Mouse (Mus musculus) MEL (cell line): ENCODE measurements around the gene Rad9b. TPM values are rescaled to one million over a fixed set of nuclear protein-coding genes. Genes with fewer than 3 reads are reported as not detected.
A peak's percentile ranks its signal among the peaks of the same experiment; 100 is the strongest.

ENCODE experiments used
- DNase-seq: peaks from one replicate; pipeline ENCODE4 v3.0.0; 2011; ENCODE audit warnings: low read depth, low spot score
- H3K27ac ChIP-seq: 2 replicates; pipeline ENCODE4 v1.5.1; 2012; ENCODE audit warnings: low read depth, mild to moderate bottlenecking, control low read depth, low read length, moderate library complexity; ENCODE audit not compliant: control insufficient read depth
- H3K27me3 ChIP-seq, 2 experiments: fragments of 150-350 bp in 1 of 2; sonication (generic) in 1 of 2; 2 replicates each; pipeline ENCODE4 v1.6.1; 2012; ENCODE audit warnings: low read length in 2 of 2, mild to moderate bottlenecking in 2 of 2, improper control_type of control experiment in 1 of 2, moderate library complexity in 1 of 2; ENCODE audit not compliant: insufficient read depth in 2 of 2, control insufficient read depth in 1 of 2
- H3K36me3 ChIP-seq, 2 experiments: 2 replicates each; pipeline ENCODE4 v1.6.1; 2012 to 2014; ENCODE audit warnings: low read length in 2 of 2, improper control_type of control experiment in 1 of 2, inconsistent platforms in 1 of 2, mild to moderate bottlenecking in 1 of 2; ENCODE audit not compliant: insufficient read depth in 2 of 2, control insufficient read depth in 1 of 2
- H3K4me1 ChIP-seq, 2 experiments: fragments of 150-350 bp in 1 of 2; sonication (generic) in 1 of 2; 2 replicates each; pipeline ENCODE4 v1.6.1; 2012; ENCODE audit warnings: low read length in 2 of 2, improper control_type of control experiment in 1 of 2, mild to moderate bottlenecking in 1 of 2; ENCODE audit not compliant: insufficient read depth in 2 of 2, control insufficient read depth in 1 of 2
- H3K4me3 ChIP-seq, 2 experiments: fragments of 150-350 bp in 1 of 2; sonication (generic) in 1 of 2; 2 replicates each; pipeline ENCODE4 v1.5.1; 2012; ENCODE audit warnings: low read depth in 2 of 2, low read length in 2 of 2, mild to moderate bottlenecking in 2 of 2, moderate library complexity in 2 of 2, control low read depth in 1 of 2, improper control_type of control experiment in 1 of 2; ENCODE audit not compliant: control insufficient read depth in 1 of 2, insufficient read depth in 1 of 2
- H3K79me2 ChIP-seq: 2 replicates; pipeline ENCODE4 v1.6.1; 2012; ENCODE audit warnings: mild to moderate bottlenecking, low read length, moderate library complexity; ENCODE audit not compliant: control insufficient read depth, poor library complexity, insufficient read depth
- H3K9ac ChIP-seq: 2 replicates; pipeline ENCODE4 v1.6.1; 2012; ENCODE audit warnings: low read depth, mild to moderate bottlenecking, control low read depth, low read length, moderate library complexity; ENCODE audit not compliant: control insufficient read depth, poor library complexity, severe bottlenecking
- H3K9me3 ChIP-seq: fragments of 150-350 bp; sonication (generic); replicated peaks from 2 replicates; pipeline ENCODE4 v1.6.1; 2012; ENCODE audit warnings: mild to moderate bottlenecking, low read length, improper control_type of control experiment, moderate library complexity; ENCODE audit not compliant: insufficient read depth
- CHD2 ChIP-seq: IDR thresholded peaks from 2 replicates; pipeline ENCODE4 v1.6.1; 2011; ENCODE audit warnings: low read length, improper control_type of control experiment
- E2F4 ChIP-seq: IDR thresholded peaks from 2 replicates; pipeline ENCODE4 v1.6.1; 2011; ENCODE audit warnings: low read depth, low read length, improper control_type of control experiment, borderline replicate concordance
- ELF1 ChIP-seq: IDR thresholded peaks from 2 replicates; pipeline ENCODE4 v1.6.1; 2014; ENCODE audit warnings: low read depth, mild to moderate bottlenecking, inconsistent platforms, low read length, improper control_type of control experiment, moderate library complexity
- EP300 ChIP-seq, 2 experiments: IDR thresholded peaks; 2 replicates each; pipeline ENCODE4 v1.6.1; 2011; ENCODE audit warnings: improper control_type of control experiment in 2 of 2, low read length in 2 of 2, low read depth in 1 of 2, mild to moderate bottlenecking in 1 of 2
- GABPA ChIP-seq: IDR thresholded peaks from 2 replicates; pipeline ENCODE4 v1.6.1; 2012; ENCODE audit warnings: low read depth, mild to moderate bottlenecking, inconsistent platforms, low read length, improper control_type of control experiment, moderate library complexity
- HCFC1 ChIP-seq: IDR thresholded peaks from 2 replicates; pipeline ENCODE4 v1.6.1; 2012; ENCODE audit warnings: low read depth, mild to moderate bottlenecking, inconsistent platforms, low read length, improper control_type of control experiment, moderate library complexity
- JUND ChIP-seq: IDR thresholded peaks from 2 replicates; pipeline ENCODE4 v1.6.1; 2011; ENCODE audit warnings: low read depth, mild to moderate bottlenecking, improper control_type of control experiment, low read length
- KAT2A ChIP-seq: conservative IDR thresholded peaks from 2 replicates; pipeline ENCODE4 v1.6.1; 2012; ENCODE audit warnings: low read depth, low read length, improper control_type of control experiment, inconsistent platforms
- MAZ ChIP-seq: IDR thresholded peaks from 2 replicates; pipeline ENCODE4 v1.6.1; 2012; ENCODE audit warnings: low read depth, mild to moderate bottlenecking, inconsistent platforms, low read length, improper control_type of control experiment
- MEF2A ChIP-seq: IDR thresholded peaks from 2 replicates; pipeline ENCODE4 v1.6.1; 2014; ENCODE audit warnings: low read depth, mild to moderate bottlenecking, inconsistent platforms, low read length, improper control_type of control experiment; ENCODE audit not compliant: poor library complexity, insufficient replicate concordance, severe bottlenecking; ENCODE audit errors: extremely low read depth
- MXI1 ChIP-seq: IDR thresholded peaks from 2 replicates; pipeline ENCODE4 v1.6.1; 2011; ENCODE audit warnings: mild to moderate bottlenecking, low read depth, low read length, improper control_type of control experiment
- MYC ChIP-seq: IDR thresholded peaks from 2 replicates; pipeline ENCODE4 v1.6.1; 2011; ENCODE audit warnings: low read depth, mild to moderate bottlenecking, low read length, improper control_type of control experiment, moderate library complexity
- NRF1 ChIP-seq: IDR thresholded peaks from 2 replicates; pipeline ENCODE4 v1.6.1; 2014; ENCODE audit warnings: low read depth, mild to moderate bottlenecking, inconsistent platforms, low read length, improper control_type of control experiment, moderate library complexity; ENCODE audit not compliant: poor library complexity, insufficient read depth, severe bottlenecking
- POLR2A ChIP-seq, 2 experiments: IDR thresholded peaks; 2 replicates each; pipeline ENCODE4 v1.6.1; 2011 to 2012; ENCODE audit warnings: low read length in 2 of 2, mild to moderate bottlenecking in 2 of 2, control low read depth in 1 of 2, improper control_type of control experiment in 1 of 2, low read depth in 1 of 2, moderate library complexity in 1 of 2; ENCODE audit not compliant: control insufficient read depth in 1 of 2, insufficient read depth in 1 of 2, poor library complexity in 1 of 2
- POLR2AphosphoS2 ChIP-seq: IDR thresholded peaks from 2 replicates; pipeline ENCODE4 v1.6.1; 2011; ENCODE audit warnings: low read length, improper control_type of control experiment
- POLR2AphosphoS5 ChIP-seq: IDR thresholded peaks from 2 replicates; pipeline ENCODE4 v1.6.1; 2012; ENCODE audit warnings: low read depth, borderline replicate concordance, mild to moderate bottlenecking, inconsistent platforms, low read length, moderate library complexity, mixed read lengths
- RAD21 ChIP-seq: IDR thresholded peaks from 2 replicates; pipeline ENCODE4 v1.6.1; 2011; ENCODE audit warnings: mild to moderate bottlenecking, low read depth, low read length, improper control_type of control experiment
- RCOR1 ChIP-seq: IDR thresholded peaks from 2 replicates; pipeline ENCODE4 v1.6.1; 2012; ENCODE audit warnings: low read depth, mild to moderate bottlenecking, inconsistent platforms, low read length, improper control_type of control experiment
- SIN3A ChIP-seq: IDR thresholded peaks from 2 replicates; pipeline ENCODE4 v1.6.1; 2012; ENCODE audit warnings: low read length, improper control_type of control experiment, inconsistent platforms
- TBP ChIP-seq: IDR thresholded peaks from 2 replicates; pipeline ENCODE4 v1.8.0; 2011; ENCODE audit warnings: low read depth, low read length, improper control_type of control experiment
- UBTF ChIP-seq: IDR thresholded peaks from 2 replicates; pipeline ENCODE4 v1.6.1; 2012; ENCODE audit warnings: low read depth, mild to moderate bottlenecking, inconsistent platforms, low read length, improper control_type of control experiment, moderate library complexity, borderline replicate concordance; ENCODE audit not compliant: insufficient read depth
- ZC3H11A ChIP-seq: IDR thresholded peaks from 2 replicates; pipeline ENCODE4 v1.6.1; 2012; ENCODE audit warnings: low read depth, mild to moderate bottlenecking, inconsistent platforms, low read length, improper control_type of control experiment
- ZKSCAN1 ChIP-seq: IDR thresholded peaks from 2 replicates; pipeline ENCODE4 v1.6.1; 2012; ENCODE audit warnings: low read depth, mild to moderate bottlenecking, inconsistent platforms, low read length, improper control_type of control experiment, moderate library complexity
- ZMIZ1 ChIP-seq: IDR thresholded peaks from 2 replicates; pipeline ENCODE4 v1.6.1; 2012; ENCODE audit warnings: low read depth, mild to moderate bottlenecking, inconsistent platforms, low read length, improper control_type of control experiment, moderate library complexity
- ZNF384 ChIP-seq: IDR thresholded peaks from 2 replicates; pipeline ENCODE4 v1.6.1; 2012; ENCODE audit warnings: low read depth, mild to moderate bottlenecking, inconsistent platforms, low read length, improper control_type of control experiment
- polyA plus RNA-seq, 2 experiments: library from polyadenylated mRNA; stranded (reverse) in 1 of 2; unstranded in 1 of 2; fragments of >175 nt in 1 of 2; fragments of >200 nt in 1 of 2; gene quantifications; 2 replicates each; pipeline versions ENCODE4 v1.2.1 to v1.2.4; 2012; ENCODE audit warnings: low replicate concordance in 2 of 2, low read depth in 1 of 2; ENCODE audit not compliant: insufficient read length in 2 of 2, insufficient read depth in 1 of 2, missing spikeins in 1 of 2
- total RNA-seq: library from RNA; depleted of rRNA; stranded (reverse); fragments of 300-350 nt; gene quantifications from 2 replicates; pipeline ENCODE4 v1.2.3, GENCODE M21; 2012

The Rad9b gene
- total and polyA plus RNA-seq, 3 experiments, result 9.1 to 11.1 TPM; not detected in 1

GRCm38 (mm10) chr5:122284183-122285028 is 69.6 kb downstream of the Rad9b start, which contains the start of gene Pptc7 (continued):
- TF ChIP-seq NRF1 (peak; percentile 77), ZMIZ1 (0 out of 2 replicates have a peak, but pooled peaks have one; percentile 63), ELF1 (peak; percentile 40; the same call in 1 of the 2 replicates), ZNF384 (no peak; the same call in 1 of the 2 replicates), POLR2AphosphoS2 (0 out of 2 replicates have a peak, but pooled peaks have one; percentile 36), MYC (no peak; the same call in 1 of the 2 replicates), MEF2A (no peak)

DNA sequence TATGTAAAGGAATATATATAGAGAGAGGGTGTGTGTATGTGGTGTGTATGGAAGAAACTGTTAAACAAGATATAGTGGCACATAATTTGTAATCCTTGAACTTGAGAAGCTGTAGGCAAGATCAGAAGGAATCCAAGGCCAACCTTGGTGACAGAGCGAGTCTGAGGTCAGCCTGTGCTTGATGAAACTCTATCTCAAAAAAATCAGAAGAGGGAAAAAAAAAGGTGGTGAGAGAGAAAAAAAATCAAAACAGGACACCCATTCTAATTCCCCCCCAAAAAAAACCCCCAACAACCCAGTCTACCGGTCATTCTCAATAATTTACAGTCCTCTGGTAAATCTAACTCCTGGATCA is 70.2 kb downstream of the Rad9b start:
- Histone ChIP-seq H3K4me3 (peak overlapping the region; percentile 42 to 59), H3K9ac (peak overlapping the region; percentile 17; the same call in 1 of the 2 replicates)

GRCm38 (mm10) chr5:122280827-122281462 is 73.1 kb downstream of the Rad9b start:
- Histone ChIP-seq H3K9ac (no peak overlapping the region), H3K79me2 (peaks cover 17% of the 10 kb centered on the region), H3K27me3 (no peaks in the 10 kb centered on the region), H3K4me3 (no peak overlapping the region), H3K4me1 (peaks cover 16 to 35% of the 10 kb centered on the region in 2 experiments), H3K27ac (no peak overlapping the region), H3K9me3 (no peaks in the 10 kb centered on the region), H3K36me3 (peaks cover 0 to 34% of the 10 kb centered on the region in 2 experiments; a peak in 2 of 4 replicates)
- DNase-seq, result peak; percentile 76
- TF ChIP-seq GABPA (no peak), POLR2AphosphoS5 (no peak), MYC (no peak), UBTF (no peak), JUND (no peak), CHD2 (no peak), TBP (no peak), MXI1 (no peak), E2F4 (no peak), ZKSCAN1 (no peak), RAD21 (no peak), MAZ (0 out of 2 replicates have a peak, but pooled peaks have one; percentile 49), EP300 (IDR thresholded peaks at IDR 0.05; ENCODE audit: low read depth in 1 of 2, low read length in 2 of 2) (peak; percentile 59 to 63; a peak in 3 of 4 replicates), HCFC1 (peak; percentile 47; the same call in 1 of the 2 replicates), POLR2A (IDR thresholded peaks at IDR 0.05; ENCODE audit: control insufficient read depth in 1 of 2, insufficient read depth in 1 of 2, low read depth in 1 of 2, low read length in 2 of 2, poor library complexity in 1 of 2) (no peak), KAT2A (no peak), ZC3H11A (no peak), SIN3A (peak; percentile 76)

More for the DNA sequence above, 70.2 kb downstream of the Rad9b start:
- DNase-seq, result no peak
- H3K27me3 ChIP-seq, result no peaks in the 10 kb centered on the region
- H3K27ac ChIP-seq, result no peak overlapping the region
- peaks cover 4 to 45% of the 10 kb centered on the region in 2 experiments for H3K36me3 ChIP-seq
- peaks cover 16 to 43% of the 10 kb centered on the region in 2 experiments for H3K4me1 ChIP-seq
- TF ChIP-seq MXI1 (no peak), RCOR1 (0 out of 2 replicates have a peak, but pooled peaks have one; percentile 15), MYC (no peak), ZNF384 (peak; percentile 74), KAT2A (no peak), EP300 (IDR thresholded peaks at IDR 0.05; ENCODE audit: low read depth in 1 of 2, low read length in 2 of 2) (0 out of 4 replicates have a peak, but pooled peaks of 1 of the 2 experiments have one; percentile 5)
- TF ChIP-seq, all 39 proteins: peak for 3
- Histone ChIP-seq H3K79me2 (peaks cover 42% of the 10 kb centered on the region), H3K9me3 (no peaks in the 10 kb centered on the region)
